Mouse (Mus musculus) heart, embryonic 14.5 days (tissue): ENCODE measurements around the gene Pros1. TPM values are rescaled to one million over a fixed set of nuclear protein-coding genes. Genes with fewer than 3 reads are reported as not detected.

ENCODE experiments used
- ATAC-seq: fragments of 200-750 bp; cut with Nextera tagmentation; 2 replicates; pipeline ENCODE4 v1.8.0; 2017; ENCODE audit warnings: low read depth, moderate TSS enrichment; ENCODE audit not compliant: insufficient number of reproducible peaks, insufficient read depth, low FRiP score
- H3K27ac ChIP-seq, 2 experiments: fragments of 200-500 bp in 1 of 2; fragments of 300-500 bp in 1 of 2; sonication (generic) in 1 of 2; replicated peaks in 1 of 2; 2 replicates each; pipeline ENCODE4 v1.5.1; 2012 to 2014; ENCODE audit warnings: low read depth in 2 of 2, low read length in 2 of 2, control low read depth in 1 of 2, mild to moderate bottlenecking in 1 of 2, mixed read lengths in 1 of 2; ENCODE audit not compliant: control insufficient read depth in 1 of 2, insufficient read depth in 1 of 2
- H3K27me3 ChIP-seq: fragments of 300-500 bp; sonication (generic); 2 replicates; pipeline ENCODE4 v1.6.1; 2014; ENCODE audit warnings: mild to moderate bottlenecking, low read length, control low read depth; ENCODE audit not compliant: control insufficient read depth, insufficient read depth
- H3K36me3 ChIP-seq: fragments of 300-500 bp; sonication (generic); 2 replicates; pipeline ENCODE4 v1.6.1; 2014; ENCODE audit warnings: mild to moderate bottlenecking, control low read depth, low read length, mixed read lengths; ENCODE audit not compliant: control insufficient read depth, insufficient read depth
- H3K4me1 ChIP-seq, 2 experiments: fragments of 200-500 bp in 1 of 2; fragments of 300-500 bp in 1 of 2; sonication (generic) in 1 of 2; 2 replicates each; pipeline ENCODE4 v1.6.1; 2012 to 2014; ENCODE audit warnings: low read length in 2 of 2, control low read depth in 1 of 2, mixed read lengths in 1 of 2; ENCODE audit not compliant: control insufficient read depth in 2 of 2, insufficient read depth in 2 of 2
- H3K4me2 ChIP-seq: fragments of 300-500 bp; sonication (generic); 2 replicates; pipeline ENCODE4 v1.6.1; 2014; ENCODE audit warnings: mild to moderate bottlenecking, low read length
- H3K4me3 ChIP-seq, 2 experiments: fragments of 200-500 bp in 1 of 2; fragments of 300-500 bp in 1 of 2; sonication (generic) in 1 of 2; 2 replicates each; pipeline ENCODE4 v1.5.1; 2012 to 2014; ENCODE audit warnings: low read length in 2 of 2, mild to moderate bottlenecking in 2 of 2, control low read depth in 1 of 2, low read depth in 1 of 2, moderate library complexity in 1 of 2; ENCODE audit not compliant: control insufficient read depth in 1 of 2, insufficient read depth in 1 of 2
- H3K9ac ChIP-seq: fragments of 300-500 bp; sonication (generic); 2 replicates; pipeline ENCODE4 v1.6.1; 2014; ENCODE audit warnings: mild to moderate bottlenecking, low read length
- H3K9me3 ChIP-seq: fragments of 300-500 bp; sonication (generic); 2 replicates; pipeline ENCODE4 v1.6.1; 2016; ENCODE audit warnings: low read length, control low read depth; ENCODE audit not compliant: control insufficient read depth
- WGBS: fragments of 180-500 bp; shearing (Covaris S2); extraction: QIAGEN DNeasy Blood & Tissue Kit; methylation state at CpG from one replicate; pipeline ENCODE4 v1.1.7; 2014; 5-methylcytosine and 5-hydroxymethylcytosine counted together
- polyA plus RNA-seq: library from polyadenylated mRNA; unstranded; fragments of >200 nt; fragmentation: Nextera tagmentation; extraction: Ambion mirVana; gene quantifications from 2 replicates; pipeline ENCODE4 v1.2.1, GENCODE M21; 2014

Pros1 gene
- polyA plus RNA-seq, 1 experiment from 2014 or later, result 20.6 TPM

DNA sequence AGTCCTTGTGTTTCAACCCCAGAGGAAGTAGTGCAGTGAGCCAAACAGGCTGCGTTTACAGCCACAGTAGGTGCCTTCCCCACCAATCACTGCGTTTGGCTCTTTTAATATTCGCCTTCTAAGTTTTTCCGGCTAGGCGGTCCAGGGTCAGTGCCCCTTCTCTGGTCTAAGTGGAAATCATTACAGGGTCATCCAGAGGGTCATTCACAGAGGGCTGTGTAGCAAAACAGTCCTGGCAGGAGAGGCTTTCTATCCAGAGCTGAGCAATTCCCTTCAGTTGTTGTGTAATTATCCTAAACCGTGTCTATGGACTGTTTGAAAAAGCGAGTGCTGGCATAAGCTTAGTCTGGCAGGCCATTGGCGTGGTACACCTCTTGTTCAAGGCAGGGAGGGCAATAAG, 68.1 kb downstream of the Pros1 start:
- Histone ChIP-seq H3K4me3 (no peak overlapping the region), H3K4me2 (no peak overlapping the region), H3K27ac (no peak overlapping the region), H3K4me1 (no peaks in the 10 kb centered on the region), H3K9me3 (no peaks in the 10 kb centered on the region), H3K9ac (no peak overlapping the region), H3K36me3 (no peaks in the 10 kb centered on the region), H3K27me3 (no peaks in the 10 kb centered on the region)
- ATAC-seq, result no peak
- 65% methylated on average over 8 of the region's 8 CpGs for WGBS

DNA sequence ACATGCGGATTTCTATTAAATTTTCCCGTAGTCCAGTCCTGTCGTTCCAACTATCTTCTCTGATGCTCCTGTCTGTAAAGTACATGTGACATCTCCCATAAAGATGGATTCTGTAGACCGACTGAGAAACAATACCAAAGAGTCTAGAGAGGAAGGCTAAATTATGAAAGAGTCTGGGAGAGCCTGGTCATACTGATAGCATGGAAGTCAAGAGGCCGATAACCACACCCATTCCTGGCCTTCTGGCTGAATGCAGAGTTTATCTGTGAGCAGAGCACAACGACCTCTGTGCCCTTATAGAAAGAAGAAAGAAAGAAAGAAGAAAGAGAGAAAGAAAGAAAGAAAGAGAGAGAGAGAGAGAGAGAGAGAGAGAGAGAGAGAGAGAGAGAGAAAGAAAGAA, 77.2 kb downstream of the Pros1 start:
- 79% methylated on average over 6 of the region's 6 CpGs for WGBS
- Histone ChIP-seq H3K36me3 (0 out of 2 replicates have a peak, but pooled peaks cover 5% of the 10 kb centered on the region), H3K4me3 (no peak overlapping the region), H3K27me3 (no peaks in the 10 kb centered on the region), H3K9me3 (no peaks in the 10 kb centered on the region), H3K4me2 (no peak overlapping the region), H3K9ac (no peak overlapping the region), H3K27ac (no peak overlapping the region), H3K4me1 (no peaks in the 10 kb centered on the region)
- no peak for ATAC-seq

DNA sequence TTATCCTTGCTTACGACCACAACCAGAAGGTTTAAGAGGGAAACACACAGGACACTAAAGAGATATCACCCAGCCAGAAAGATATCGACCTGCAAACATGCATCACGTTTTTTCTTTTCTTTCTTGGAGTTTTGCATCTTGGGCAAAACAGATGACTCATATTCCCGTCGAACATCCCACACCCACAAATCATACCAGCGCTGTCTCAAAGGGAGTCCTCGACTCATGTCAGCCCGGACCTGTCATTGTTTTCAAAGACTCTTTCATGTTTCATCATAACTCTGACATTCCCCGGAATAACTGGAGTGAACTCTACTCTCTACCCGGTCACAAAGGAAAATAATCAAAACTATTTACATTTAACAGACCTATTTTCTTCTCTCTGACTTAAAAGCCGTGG, 82.2 kb downstream of the Pros1 start:
- H3K9me3 ChIP-seq, result no peaks in the 10 kb centered on the region
- H3K4me2 ChIP-seq, result no peak overlapping the region
- H3K4me3 ChIP-seq, result no peak overlapping the region
- H3K27me3 ChIP-seq, result no peaks in the 10 kb centered on the region
- no peaks in the 10 kb centered on the region for H3K36me3 ChIP-seq
- no peaks in the 10 kb centered on the region for H3K4me1 ChIP-seq
- H3K9ac ChIP-seq, result no peak overlapping the region
- whole genome bisulfite sequencing, result 71% methylated on average over 11 of the region's 11 CpGs
- no peak for ATAC-seq
- no peak overlapping the region for H3K27ac ChIP-seq

DNA sequence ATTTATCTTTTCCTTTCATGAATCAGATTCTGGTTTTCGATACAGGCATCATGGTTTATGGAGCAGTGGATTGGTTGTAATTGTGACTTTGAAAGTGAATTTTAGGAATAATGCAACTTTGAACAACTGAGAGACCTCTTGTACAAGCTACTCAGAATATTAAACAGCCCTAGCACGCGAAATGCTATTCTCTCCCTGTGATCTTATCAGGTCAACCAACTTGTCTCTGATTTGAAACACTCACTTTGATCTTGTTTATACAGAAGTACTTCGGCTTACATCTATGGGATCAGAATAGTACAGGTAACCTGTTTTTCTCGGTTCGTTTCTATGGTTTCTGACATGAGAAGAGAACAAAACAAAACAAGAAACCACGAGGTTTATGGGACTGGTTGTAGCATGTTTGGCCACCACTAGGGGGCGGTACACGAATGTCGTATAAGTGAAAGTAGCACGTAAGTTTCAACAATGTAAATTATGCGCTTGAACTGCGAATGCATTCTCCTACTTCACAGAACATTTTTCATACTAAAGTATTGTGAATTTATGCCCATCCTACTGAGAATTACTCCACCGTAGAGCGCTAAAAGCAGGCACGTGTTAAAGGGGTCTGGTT, 86.4 kb downstream of the Pros1 start:
- ATAC-seq, result no peak
- no peak overlapping the region for H3K27ac ChIP-seq
- H3K36me3 ChIP-seq, result no peaks in the 10 kb centered on the region
- no peaks in the 10 kb centered on the region for H3K27me3 ChIP-seq
- peak overlapping the region in 1 of 2 experiments; percentile 28; a peak in 2 of 4 replicates for H3K4me3 ChIP-seq
- H3K4me1 ChIP-seq, result no peaks in the 10 kb centered on the region
- no peaks in the 10 kb centered on the region for H3K9me3 ChIP-seq
- H3K9ac ChIP-seq, result peak overlapping the region; percentile 58; the same call in 1 of the 2 replicates
- peak overlapping the region; percentile 61 for H3K4me2 ChIP-seq
- WGBS, result 21% methylated on average over 16 of the region's 16 CpGs

DNA sequence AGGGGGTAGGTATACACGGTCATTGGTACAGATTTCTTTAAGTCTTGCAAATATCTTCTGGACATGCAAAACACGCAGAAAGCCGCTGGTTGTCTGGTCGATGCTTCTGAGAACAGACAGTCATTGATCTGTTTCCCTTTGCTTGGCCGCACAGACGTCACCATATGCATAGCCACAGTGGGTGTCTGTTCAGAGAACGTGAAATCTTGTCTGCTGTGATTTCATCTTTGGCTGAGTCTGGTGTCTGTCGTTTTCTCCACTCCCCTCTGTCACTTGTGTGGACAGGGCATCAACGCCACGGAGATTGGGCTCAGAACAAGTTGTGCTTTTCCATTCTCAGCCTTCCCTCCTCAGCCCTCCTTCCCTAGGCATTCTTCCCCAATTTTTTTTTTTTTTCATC, 87.7 kb downstream of the Pros1 start:
- H3K9ac ChIP-seq, result no peak overlapping the region
- no peak overlapping the region for H3K4me3 ChIP-seq
- H3K4me1 ChIP-seq, result no peaks in the 10 kb centered on the region
- WGBS, result 61% methylated on average over 10 of the region's 10 CpGs
- H3K36me3 ChIP-seq, result no peaks in the 10 kb centered on the region
- no peaks in the 10 kb centered on the region for H3K27me3 ChIP-seq
- no peak overlapping the region for H3K27ac ChIP-seq
- no peak for ATAC-seq
- no peaks in the 10 kb centered on the region for H3K9me3 ChIP-seq
- H3K4me2 ChIP-seq, result no peak overlapping the region

DNA sequence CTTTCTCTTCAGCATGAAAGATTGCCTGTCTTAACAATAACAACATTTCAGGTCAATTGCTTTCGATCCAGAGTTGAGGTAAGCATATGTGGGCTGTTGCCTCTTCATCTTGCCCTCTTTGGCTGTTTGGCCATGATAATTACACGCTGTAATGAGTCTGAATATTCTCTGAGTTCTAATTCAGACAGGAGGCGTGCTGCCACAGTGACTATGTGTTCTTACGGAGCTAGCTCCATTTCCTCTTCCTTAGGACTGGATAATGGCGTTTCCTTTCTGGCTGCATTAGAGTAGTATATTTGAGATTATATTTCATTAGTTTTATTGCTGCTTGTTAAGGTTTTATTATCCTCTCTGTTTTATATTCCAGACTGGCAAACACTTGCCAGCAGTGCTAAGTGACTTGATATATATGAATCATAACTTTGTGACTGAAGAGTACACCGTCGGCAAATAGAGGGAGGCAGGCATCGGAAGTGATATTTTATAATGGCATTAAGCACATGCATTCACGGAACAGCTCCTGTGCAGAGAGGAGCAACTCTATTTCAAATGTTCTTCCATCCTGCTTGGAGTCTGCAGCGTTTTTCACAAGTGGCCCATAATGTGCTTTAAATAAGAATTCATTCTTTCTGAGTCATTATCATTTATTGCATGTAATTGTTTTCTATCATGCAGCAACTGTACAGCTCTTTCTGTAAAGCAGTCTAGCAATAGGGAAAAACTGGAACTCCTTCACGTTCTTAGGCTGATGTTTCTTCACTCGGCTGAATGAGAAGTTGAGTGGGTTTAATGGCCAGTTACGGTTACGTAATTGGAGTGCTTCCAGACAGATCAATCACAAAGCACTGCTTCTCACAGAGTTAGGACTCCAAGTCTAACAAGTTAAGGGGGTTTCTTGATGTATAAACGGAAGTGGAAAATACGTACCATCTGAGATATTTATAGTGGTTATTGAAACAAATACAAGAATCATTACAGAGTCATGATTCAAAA, 88.6 kb downstream of the Pros1 start:
- no peak overlapping the region for H3K27ac ChIP-seq
- no peak overlapping the region for H3K4me2 ChIP-seq
- no peak for ATAC-seq
- H3K27me3 ChIP-seq, result no peaks in the 10 kb centered on the region
- H3K9ac ChIP-seq, result no peak overlapping the region
- H3K9me3 ChIP-seq, result no peaks in the 10 kb centered on the region
- 78% methylated on average over 16 of the region's 16 CpGs for WGBS
- H3K4me3 ChIP-seq, result no peak overlapping the region
- H3K4me1 ChIP-seq, result no peaks in the 10 kb centered on the region
- no peaks in the 10 kb centered on the region for H3K36me3 ChIP-seq

DNA sequence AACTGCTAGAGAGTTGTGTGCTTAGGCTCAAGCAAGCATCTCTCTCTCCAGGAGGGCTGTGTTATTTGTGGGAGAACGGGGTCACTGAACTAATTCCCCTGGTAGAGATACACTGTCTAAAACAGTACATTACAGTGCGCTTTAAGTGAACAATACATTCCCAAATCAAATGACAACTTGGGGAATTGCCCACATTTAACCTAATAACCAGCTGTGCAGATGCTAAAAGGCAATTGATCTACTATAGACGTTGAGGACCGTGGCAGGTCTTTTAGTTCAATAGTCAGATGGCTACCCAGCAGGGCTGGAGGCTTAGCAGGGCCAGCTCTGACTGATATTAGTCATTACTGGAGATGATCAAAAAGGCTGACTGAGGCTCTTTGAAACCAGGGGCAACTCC, 104.4 kb downstream of the Pros1 start:
- ATAC-seq, result no peak
- Histone ChIP-seq H3K9me3 (no peaks in the 10 kb centered on the region), H3K9ac (no peak overlapping the region), H3K4me2 (no peak overlapping the region), H3K4me1 (no peaks in the 10 kb centered on the region), H3K4me3 (no peak overlapping the region), H3K27me3 (no peaks in the 10 kb centered on the region), H3K27ac (no peak overlapping the region), H3K36me3 (no peaks in the 10 kb centered on the region)
- WGBS, result 84% methylated on average over 4 of the region's 4 CpGs
